Mouse (Mus musculus) forebrain, embryonic 13.5 days (tissue): ENCODE measurements around the gene Pelo. TPM values are rescaled to one million over a fixed set of nuclear protein-coding genes. Genes with fewer than 3 reads are reported as not detected.

Experiments
- ATAC-seq: fragments of 200-750 bp; cut with Nextera tagmentation; 2 replicates; pipeline ENCODE4 v1.8.0; 2017
- H3K27ac ChIP-seq: fragments of 300-500 bp; sonication (generic); 2 replicates; pipeline ENCODE4 v1.5.1; 2015; ENCODE audit warnings: inconsistent platforms, mild to moderate bottlenecking, moderate library complexity
- H3K27me3 ChIP-seq: fragments of 300-500 bp; sonication (generic); 2 replicates; pipeline ENCODE4 v1.6.1; 2015; ENCODE audit warnings: mild to moderate bottlenecking, inconsistent platforms
- H3K36me3 ChIP-seq: fragments of 300-500 bp; sonication (generic); 2 replicates; pipeline ENCODE4 v1.6.1; 2015; ENCODE audit warnings: mild to moderate bottlenecking, inconsistent platforms; ENCODE audit not compliant: poor library complexity, severe bottlenecking
- H3K4me1 ChIP-seq: fragments of 300-500 bp; sonication (generic); 2 replicates; pipeline ENCODE4 v1.6.1; 2015; ENCODE audit warnings: inconsistent platforms
- H3K4me2 ChIP-seq: fragments of 300-500 bp; sonication (generic); 2 replicates; pipeline ENCODE4 v1.6.1; 2015; ENCODE audit warnings: inconsistent platforms, mild to moderate bottlenecking, moderate library complexity
- H3K4me3 ChIP-seq: fragments of 300-500 bp; sonication (generic); 2 replicates; pipeline ENCODE4 v1.5.1; 2015; ENCODE audit warnings: mild to moderate bottlenecking, inconsistent platforms
- H3K9ac ChIP-seq: fragments of 300-500 bp; sonication (generic); 2 replicates; pipeline ENCODE4 v1.6.1; 2015; ENCODE audit warnings: mild to moderate bottlenecking, inconsistent platforms
- H3K9me3 ChIP-seq: fragments of 300-500 bp; sonication (generic); replicated peaks from 2 replicates; pipeline ENCODE4 v1.6.1; 2016; ENCODE audit warnings: inconsistent platforms
- WGBS: fragments of 180-500 bp; shearing (Covaris S2); methylation state at CpG from one replicate; pipeline ENCODE4 v1.1.7; 2015; 5-methylcytosine and 5-hydroxymethylcytosine counted together
- polyA plus RNA-seq: library from polyadenylated mRNA; unstranded; fragments of >200 nt; fragmentation: Nextera tagmentation; extraction: Ambion mirVana; gene quantifications from 2 replicates; pipeline ENCODE4 v1.2.1, GENCODE M21; 2015

Gene Pelo
- polyA plus RNA-seq, 1 experiment from 2014 or later: 4.5 TPM

- Histone ChIP-seq H3K4me1 (peaks cover 22% of the 10 kb centered on the region), H3K27me3 (no peaks in the 10 kb centered on the region), H3K27ac (no peak overlapping the region), H3K9ac (no peak overlapping the region), H3K4me3 (no peak overlapping the region), H3K4me2 (no peak overlapping the region), H3K36me3 (peaks cover 20% of the 10 kb centered on the region), H3K9me3 (peaks cover 4% of the 10 kb centered on the region; the same call in 1 of the 2 replicates)
- ATAC-seq: no peak
- 70% methylated on average over 3 of the region's 3 CpGs for WGBS
Observed at GRCm38 (mm10) chr13:115091511-115091910, 1.5 kb upstream of the Pelo start.

- WGBS: 49% methylated on average over 9 of the region's 9 CpGs
- H3K4me3 ChIP-seq: peak overlapping the region; percentile 64
- H3K27me3 ChIP-seq: no peaks in the 10 kb centered on the region
- H3K9me3 ChIP-seq: peaks cover 4% of the 10 kb centered on the region; the same call in 1 of the 2 replicates
- peak overlapping the region; percentile 95 for H3K4me2 ChIP-seq
- peaks cover 24% of the 10 kb centered on the region for H3K36me3 ChIP-seq
- ATAC-seq: no peak
- peaks cover 22% of the 10 kb centered on the region for H3K4me1 ChIP-seq
- H3K9ac ChIP-seq: peak overlapping the region; percentile 60; the same call in 1 of the 2 replicates
- no peak overlapping the region for H3K27ac ChIP-seq
Observed at GRCm38 (mm10) chr13:115090977-115091445, 1.0 kb upstream of the Pelo start.

- ATAC-seq: peak; percentile 75
- Histone ChIP-seq H3K36me3 (peaks cover 30% of the 10 kb centered on the region), H3K9ac (peak overlapping the region; percentile 79), H3K27ac (no peak overlapping the region), H3K4me3 (peak overlapping the region; percentile 64), H3K27me3 (no peaks in the 10 kb centered on the region), H3K4me1 (peaks cover 22% of the 10 kb centered on the region), H3K9me3 (peaks cover 4% of the 10 kb centered on the region; the same call in 1 of the 2 replicates), H3K4me2 (peak overlapping the region; percentile 95)
- WGBS: 11% methylated on average over 30 of the region's 35 CpGs
Observed at GRCm38 (mm10) chr13:115089395-115090025, 476 bp downstream of the Pelo start.

GRCm38 (mm10) chr13:115089020-115089394 lies 979 bp downstream of the Pelo start:
- Histone ChIP-seq H3K36me3 (peaks cover 30% of the 10 kb centered on the region), H3K4me2 (peak overlapping the region; percentile 95), H3K9me3 (peaks cover 4% of the 10 kb centered on the region; the same call in 1 of the 2 replicates), H3K4me3 (peak overlapping the region; percentile 64), H3K27me3 (no peaks in the 10 kb centered on the region), H3K27ac (no peak overlapping the region), H3K4me1 (peaks cover 22% of the 10 kb centered on the region), H3K9ac (peak overlapping the region; percentile 79)
- WGBS: 76% methylated on average over 11 of the region's 11 CpGs
- ATAC-seq: no peak

- Histone ChIP-seq H3K27me3 (no peaks in the 10 kb centered on the region), H3K4me1 (peaks cover 20% of the 10 kb centered on the region), H3K36me3 (peaks cover 30% of the 10 kb centered on the region), H3K4me3 (no peak overlapping the region), H3K9me3 (peaks cover 4% of the 10 kb centered on the region; the same call in 1 of the 2 replicates), H3K9ac (no peak overlapping the region), H3K27ac (no peak overlapping the region), H3K4me2 (no peak overlapping the region)
- WGBS: 95% methylated on average over 6 of the region's 6 CpGs
- no peak for ATAC-seq
Observed at GRCm38 (mm10) chr13:115085974-115086373, 4.0 kb downstream of the Pelo start.

- H3K36me3 ChIP-seq: peaks cover 17% of the 10 kb centered on the region
- H3K4me1 ChIP-seq: 0 out of 2 replicates have a peak, but pooled peaks cover under 1% of the 10 kb centered on the region
- H3K9me3 ChIP-seq: no peaks in the 10 kb centered on the region
- H3K27ac ChIP-seq: no peak overlapping the region
- ATAC-seq: no peak
- no peak overlapping the region for H3K4me3 ChIP-seq
- no peak overlapping the region for H3K4me2 ChIP-seq
- WGBS: 95% methylated on average over 7 of the region's 7 CpGs
- H3K9ac ChIP-seq: no peak overlapping the region
- H3K27me3 ChIP-seq: no peaks in the 10 kb centered on the region
Observed at GRCm38 (mm10) chr13:115082339-115082738, 7.6 kb downstream of the Pelo start.

- Histone ChIP-seq H3K4me1 (no peaks in the 10 kb centered on the region), H3K4me3 (no peak overlapping the region), H3K27me3 (no peaks in the 10 kb centered on the region), H3K9me3 (no peaks in the 10 kb centered on the region), H3K4me2 (no peak overlapping the region), H3K36me3 (no peaks in the 10 kb centered on the region), H3K9ac (no peak overlapping the region), H3K27ac (no peak overlapping the region)
- WGBS: 94% methylated on average over 3 of the region's 3 CpGs
- ATAC-seq: no peak
Observed at GRCm38 (mm10) chr13:115079996-115080585, 9.9 kb downstream of the Pelo start.

GRCm38 (mm10) chr13:115078997-115079685 lies 10.8 kb downstream of the Pelo start:
- 88% methylated on average over 6 of the region's 6 CpGs for WGBS
- H3K4me1 ChIP-seq: no peaks in the 10 kb centered on the region
- H3K27me3 ChIP-seq: no peaks in the 10 kb centered on the region
- H3K27ac ChIP-seq: no peak overlapping the region
- no peaks in the 10 kb centered on the region for H3K9me3 ChIP-seq
- no peak overlapping the region for H3K4me2 ChIP-seq
- no peaks in the 10 kb centered on the region for H3K36me3 ChIP-seq
- ATAC-seq: no peak
- no peak overlapping the region for H3K9ac ChIP-seq
- no peak overlapping the region for H3K4me3 ChIP-seq

GRCm38 (mm10) chr13:115077346-115078134 lies 12.4 kb downstream of the Pelo start:
- no peaks in the 10 kb centered on the region for H3K36me3 ChIP-seq
- H3K4me3 ChIP-seq: no peak overlapping the region
- no peaks in the 10 kb centered on the region for H3K4me1 ChIP-seq
- H3K27ac ChIP-seq: no peak overlapping the region
- H3K9ac ChIP-seq: no peak overlapping the region
- H3K9me3 ChIP-seq: no peaks in the 10 kb centered on the region
- H3K27me3 ChIP-seq: no peaks in the 10 kb centered on the region
- WGBS: 89% methylated on average over 9 of the region's 9 CpGs
- H3K4me2 ChIP-seq: no peak overlapping the region
- no peak for ATAC-seq

- Histone ChIP-seq H3K27me3 (no peaks in the 10 kb centered on the region), H3K9ac (no peak overlapping the region), H3K36me3 (no peaks in the 10 kb centered on the region), H3K4me1 (no peaks in the 10 kb centered on the region), H3K27ac (no peak overlapping the region), H3K4me2 (no peak overlapping the region), H3K9me3 (no peaks in the 10 kb centered on the region), H3K4me3 (no peak overlapping the region)
- WGBS: 94% methylated on average over 6 of the region's 6 CpGs
- no peak for ATAC-seq
Observed at GRCm38 (mm10) chr13:115072386-115072785, 17.6 kb downstream of the Pelo start.

- H3K4me3 ChIP-seq: no peak overlapping the region
- 90% methylated on average over 3 of the region's 3 CpGs for WGBS
Observed at GRCm38 (mm10) chr13:115071431-115071830, 18.6 kb downstream of the Pelo start.

GRCm38 (mm10) chr13:115067968-115068330 lies 22.0 kb downstream of the Pelo start:
- Histone ChIP-seq H3K36me3 (no peaks in the 10 kb centered on the region), H3K9ac (no peak overlapping the region), H3K27me3 (no peaks in the 10 kb centered on the region), H3K4me2 (no peak overlapping the region), H3K9me3 (no peaks in the 10 kb centered on the region), H3K4me1 (no peaks in the 10 kb centered on the region), H3K4me3 (no peak overlapping the region), H3K27ac (no peak overlapping the region)
- no peak for ATAC-seq
- 95% methylated on average over 1 of the region's 1 CpGs for WGBS

More at GRCm38 (mm10) chr13:115071431-115071830, 18.6 kb downstream of the Pelo start:
- Histone ChIP-seq H3K36me3 (no peaks in the 10 kb centered on the region), H3K4me1 (no peaks in the 10 kb centered on the region), H3K9ac (no peak overlapping the region), H3K4me2 (no peak overlapping the region), H3K9me3 (no peaks in the 10 kb centered on the region), H3K27ac (no peak overlapping the region), H3K27me3 (no peaks in the 10 kb centered on the region)
- ATAC-seq: no peak
